Mouse (Mus musculus) limb, embryonic 14.5 days (tissue): ENCODE measurements at regions not wholly inside any gene's neighbourhood (a gene's known extent, or its start where the extent isn't known, plus 50 kb on each side); places are given as distances from the start of the nearest gene placed in this dataset.

Experiments used
- ATAC-seq: fragments of 200-750 bp; cut with Nextera tagmentation; 2 replicates; pipeline ENCODE4 v1.8.0; 2017; ENCODE audit warnings: low read depth, moderate number of reproducible peaks, moderate TSS enrichment; ENCODE audit not compliant: low FRiP score
- DNase-seq: peaks from one replicate; pipeline ENCODE4 v3.0.0-alpha.2; 2015; ENCODE audit warnings: low spot score
- H3K27ac ChIP-seq: fragments of 300-500 bp; sonication (generic); replicated peaks from 2 replicates; pipeline ENCODE4 v1.5.1; 2014; ENCODE audit warnings: low read depth, mild to moderate bottlenecking, low read length, moderate library complexity, mixed read lengths
- H3K27me3 ChIP-seq: fragments of 300-500 bp; sonication (generic); 2 replicates; pipeline ENCODE4 v1.6.1; 2014; ENCODE audit warnings: low read length, mixed read lengths; ENCODE audit not compliant: control insufficient read depth, insufficient read depth
- H3K36me3 ChIP-seq: fragments of 300-500 bp; sonication (generic); 2 replicates; pipeline ENCODE4 v1.6.1; 2014; ENCODE audit warnings: mild to moderate bottlenecking, low read length, moderate library complexity, mixed read lengths; ENCODE audit not compliant: control insufficient read depth, insufficient read depth
- H3K4me1 ChIP-seq: fragments of 300-500 bp; sonication (generic); 2 replicates; pipeline ENCODE4 v1.6.1; 2014; ENCODE audit warnings: antibody characterized with exemption, low read length, mixed read lengths; ENCODE audit not compliant: control insufficient read depth, insufficient read depth
- H3K4me2 ChIP-seq: fragments of 300-500 bp; sonication (generic); replicated peaks from 2 replicates; pipeline ENCODE4 v1.6.1; 2014; ENCODE audit warnings: low read depth, mild to moderate bottlenecking, low read length, moderate library complexity; ENCODE audit not compliant: severe bottlenecking
- H3K4me3 ChIP-seq: fragments of 300-500 bp; sonication (generic); replicated peaks from 2 replicates; pipeline ENCODE4 v1.5.1; 2014; ENCODE audit warnings: low read length
- H3K9ac ChIP-seq: fragments of 300-500 bp; sonication (generic); 2 replicates; pipeline ENCODE4 v1.6.1; 2014; ENCODE audit warnings: mild to moderate bottlenecking, low read depth, low read length, moderate library complexity; ENCODE audit not compliant: severe bottlenecking
- H3K9me3 ChIP-seq: fragments of 300-500 bp; sonication (generic); 2 replicates; pipeline ENCODE4 v1.6.1; 2016; ENCODE audit warnings: low read length; ENCODE audit not compliant: control insufficient read depth
- POLR2A ChIP-seq: fragments of 200-500 bp; IDR thresholded peaks from 2 replicates; pipeline ENCODE4 v1.8.0; 2012; ENCODE audit warnings: inconsistent platforms, mild to moderate bottlenecking, moderate library complexity, borderline replicate concordance; ENCODE audit not compliant: insufficient read depth, insufficient read length; ENCODE audit errors: extremely low read depth
- WGBS: fragments of 180-500 bp; shearing (Covaris S2); extraction: QIAGEN DNeasy Blood & Tissue Kit; methylation state at CpG from one replicate; pipeline ENCODE4 v1.1.7; 2014; 5-methylcytosine and 5-hydroxymethylcytosine counted together

GRCm38 (mm10) chr10:70866737-70867136, 211.0 kb upstream of the Phyhipl start:
- ATAC-seq = no peak
- no peak overlapping the region for H3K4me2 ChIP-seq
- H3K4me3 ChIP-seq = no peak overlapping the region
- H3K4me1 ChIP-seq = no peaks in the 10 kb centered on the region
- H3K27me3 ChIP-seq = no peaks in the 10 kb centered on the region
- H3K9me3 ChIP-seq = no peaks in the 10 kb centered on the region
- TF ChIP-seq POLR2A = no peak
- DNase-seq = no peak
- WGBS = 93% methylated on average over 2 of the region's 2 CpGs
- H3K36me3 ChIP-seq = no peaks in the 10 kb centered on the region
- no peak overlapping the region for H3K9ac ChIP-seq
- no peak overlapping the region for H3K27ac ChIP-seq

GRCm38 (mm10) chr10:70864650-70865049, 208.9 kb upstream of the Phyhipl start:
- H3K4me1 ChIP-seq = peaks cover 3% of the 10 kb centered on the region; the same call in 1 of the 2 replicates
- H3K36me3 ChIP-seq = no peaks in the 10 kb centered on the region
- H3K4me2 ChIP-seq = no peak overlapping the region
- 93% methylated on average over 5 of the region's 5 CpGs for WGBS
- H3K4me3 ChIP-seq = no peak overlapping the region
- DNase-seq = no peak
- no peak for ATAC-seq
- no peaks in the 10 kb centered on the region for H3K9me3 ChIP-seq
- H3K9ac ChIP-seq = no peak overlapping the region
- H3K27me3 ChIP-seq = no peaks in the 10 kb centered on the region
- H3K27ac ChIP-seq = no peak overlapping the region
- no peak for TF ChIP-seq POLR2A

- Histone ChIP-seq H3K9ac (no peak overlapping the region), H3K4me2 (no peak overlapping the region), H3K9me3 (no peaks in the 10 kb centered on the region), H3K4me1 (peaks cover 3% of the 10 kb centered on the region; the same call in 1 of the 2 replicates), H3K36me3 (no peaks in the 10 kb centered on the region), H3K27me3 (no peaks in the 10 kb centered on the region), H3K27ac (no peak overlapping the region), H3K4me3 (no peak overlapping the region)
- no peak for TF ChIP-seq POLR2A
- 55% methylated on average over 4 of the region's 4 CpGs for whole genome bisulfite sequencing
- ATAC-seq = no peak
- no peak for DNase-seq
Measured at GRCm38 (mm10) chr10:70862022-70862335, 206.2 kb upstream of the Phyhipl start.

- Histone ChIP-seq H3K4me3 (no peak overlapping the region), H3K9ac (no peak overlapping the region)
Measured at GRCm38 (mm10) chr10:70861131-70862021, 205.6 kb upstream of the Phyhipl start.

GRCm38 (mm10) chr10:70857155-70857820, 201.5 kb upstream of the Phyhipl start:
- 76% methylated on average over 14 of the region's 14 CpGs for WGBS
- DNase-seq (no peak), ATAC-seq (no peak)
- no peaks in the 10 kb centered on the region for H3K27me3 ChIP-seq
- TF ChIP-seq POLR2A = no peak
- H3K27ac ChIP-seq = no peak overlapping the region
- H3K9ac ChIP-seq = no peak overlapping the region
- no peaks in the 10 kb centered on the region for H3K36me3 ChIP-seq
- H3K4me1 ChIP-seq = peaks cover 3% of the 10 kb centered on the region; the same call in 1 of the 2 replicates
- H3K9me3 ChIP-seq = no peaks in the 10 kb centered on the region
- no peak overlapping the region for H3K4me3 ChIP-seq
- no peak overlapping the region for H3K4me2 ChIP-seq

More at GRCm38 (mm10) chr10:70861131-70862021, 205.6 kb upstream of the Phyhipl start:
- TF ChIP-seq POLR2A = no peak
- Histone ChIP-seq H3K4me2 (no peak overlapping the region), H3K27me3 (no peaks in the 10 kb centered on the region), H3K36me3 (no peaks in the 10 kb centered on the region), H3K9me3 (no peaks in the 10 kb centered on the region), H3K27ac (no peak overlapping the region), H3K4me1 (peaks cover 3% of the 10 kb centered on the region; the same call in 1 of the 2 replicates)
- 35% methylated on average over 10 of the region's 10 CpGs for WGBS
- ATAC-seq = peak; percentile 37; the same call in 1 of the 2 replicates
- DNase-seq = no peak
